Mouse (Mus musculus) lung, postnatal 0 days (tissue): ENCODE data around the gene E4f1. TPM values are rescaled to one million over a fixed set of nuclear protein-coding genes. Genes with fewer than 3 reads are reported as not detected.

Experiments
- ATAC-seq: fragments of 200-750 bp; cut with Nextera tagmentation; 2 replicates; pipeline ENCODE4 v1.8.0; 2017; ENCODE audit warnings: moderate library complexity
- DNase-seq: peaks from one replicate; pipeline ENCODE4 v3.0.0-alpha.2; 2016; ENCODE audit warnings: low spot score
- H3K27ac ChIP-seq: fragments of 300-500 bp; sonication (generic); 2 replicates; pipeline ENCODE4 v1.5.1; 2014; ENCODE audit warnings: antibody characterized with exemption, mild to moderate bottlenecking, low read length, mixed read lengths
- H3K27me3 ChIP-seq: fragments of 300-500 bp; sonication (generic); replicated peaks from 2 replicates; pipeline ENCODE4 v1.6.1; 2014; ENCODE audit warnings: low read length, mixed read lengths; ENCODE audit not compliant: insufficient read depth
- H3K36me3 ChIP-seq: fragments of 300-500 bp; sonication (generic); 2 replicates; pipeline ENCODE4 v1.6.1; 2014; ENCODE audit warnings: low read length, mixed read lengths; ENCODE audit not compliant: insufficient read depth
- H3K4me1 ChIP-seq: fragments of 300-500 bp; sonication (generic); 2 replicates; pipeline ENCODE4 v1.6.1; 2014; ENCODE audit warnings: antibody characterized with exemption, low read depth, low read length, mixed read lengths; ENCODE audit not compliant: insufficient read depth
- H3K4me2 ChIP-seq: fragments of 300-500 bp; sonication (generic); replicated peaks from 2 replicates; pipeline ENCODE4 v1.6.1; 2014; ENCODE audit warnings: low read depth, mild to moderate bottlenecking, low read length, moderate library complexity, mixed read lengths
- H3K4me3 ChIP-seq: fragments of 300-500 bp; sonication (generic); 2 replicates; pipeline ENCODE4 v1.5.1; 2014; ENCODE audit warnings: low read depth, low read length
- H3K9ac ChIP-seq: fragments of 300-500 bp; sonication (generic); replicated peaks from 2 replicates; pipeline ENCODE4 v1.6.1; 2014; ENCODE audit warnings: low read depth, mild to moderate bottlenecking
- H3K9me3 ChIP-seq: fragments of 300-500 bp; sonication (generic); 2 replicates; pipeline ENCODE4 v1.6.1; 2016; ENCODE audit warnings: low read length, mixed read lengths
- CTCF ChIP-seq: IDR thresholded peaks from 2 replicates; pipeline ENCODE4 v1.5.1; 2016; ENCODE audit warnings: antibody characterized with exemption, mild to moderate bottlenecking
- EP300 ChIP-seq: IDR thresholded peaks from 2 replicates; pipeline ENCODE4 v1.6.1; 2016; ENCODE audit warnings: antibody characterized with exemption, mild to moderate bottlenecking, control low read depth
- WGBS: fragments of 180-500 bp; shearing (Covaris S2); extraction: QIAGEN DNeasy Blood & Tissue Kit; methylation state at CpG from one replicate; pipeline ENCODE4 v1.1.7; 2014; 5-methylcytosine and 5-hydroxymethylcytosine counted together
- polyA plus RNA-seq: library from polyadenylated mRNA; unstranded; fragments of >200 nt; fragmentation: Nextera tagmentation; extraction: Ambion mirVana; gene quantifications from 2 replicates; pipeline ENCODE4 v1.2.1, GENCODE M21; 2015

The E4f1 gene
- polyA plus RNA-seq, 1 experiment from 2014 or later, result 15.7 TPM

DNA sequence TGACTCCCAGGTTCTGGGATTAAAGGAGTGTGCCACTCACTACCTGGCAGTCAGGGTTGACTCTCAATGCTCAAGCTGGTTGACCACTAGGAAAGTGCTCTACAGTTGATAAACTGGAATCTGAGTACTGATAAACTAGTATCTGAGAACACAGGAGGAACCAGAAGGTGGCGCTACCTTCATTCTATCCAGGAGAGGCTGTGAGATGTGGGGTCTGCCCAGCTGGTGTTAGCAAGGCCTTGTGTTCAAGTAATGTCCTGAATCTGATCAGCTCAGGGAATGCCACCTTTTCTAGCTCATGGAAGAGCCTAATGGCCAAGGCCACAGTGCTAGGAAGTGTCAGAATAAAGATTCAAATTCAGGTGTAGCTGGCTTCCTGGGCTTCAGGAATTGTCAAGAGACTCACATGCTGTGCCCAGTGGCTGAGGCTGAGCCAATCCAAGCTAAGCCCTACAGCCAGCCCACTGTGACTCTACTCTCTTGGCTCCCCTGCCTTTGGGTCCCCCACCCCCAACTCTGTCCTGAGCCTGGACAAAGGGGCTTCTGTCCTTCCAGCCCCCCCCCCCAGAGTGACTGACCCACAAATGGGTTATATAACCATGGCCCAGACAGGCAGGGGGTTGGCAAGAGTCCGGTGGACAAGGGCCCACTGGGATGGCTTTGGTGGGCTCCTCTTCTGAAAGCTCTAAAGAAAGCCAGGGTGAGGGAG, 24.7 kb upstream of the E4f1 start:
- WGBS, result 40% methylated on average over 2 of the region's 2 CpGs
- peak; percentile 74 for DNase-seq

DNA sequence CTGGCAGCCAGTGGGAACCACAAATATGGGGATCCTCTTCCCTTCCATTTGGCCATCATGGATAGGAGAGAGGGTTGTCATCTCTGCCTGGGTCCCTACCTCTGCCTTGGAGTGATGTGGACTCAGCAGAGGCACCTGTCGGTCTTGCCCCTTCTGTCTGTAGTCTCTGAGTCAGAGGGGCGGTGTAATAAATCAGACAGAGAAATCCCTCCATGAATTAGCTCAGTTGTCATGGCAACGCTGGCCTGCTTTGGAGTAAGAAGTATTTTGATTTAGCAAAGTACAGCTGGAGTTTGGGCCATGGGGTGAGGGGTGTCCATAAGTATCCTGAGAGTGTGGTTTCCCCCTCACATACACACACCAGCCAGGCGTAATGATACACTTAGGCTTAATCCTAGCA, 20.3 kb upstream of the E4f1 start:
- no peaks in the 10 kb centered on the region for H3K36me3 ChIP-seq
- H3K4me3 ChIP-seq, result no peak overlapping the region
- DNase-seq (no peak), ATAC-seq (no peak)
- peaks cover 5% of the 10 kb centered on the region; the same call in 1 of the 2 replicates for H3K4me1 ChIP-seq
- no peak for TF ChIP-seq CTCF
- TF ChIP-seq EP300, result no peak
- H3K27me3 ChIP-seq, result peaks cover 7% of the 10 kb centered on the region; the same call in 1 of the 2 replicates
- no peak overlapping the region for H3K27ac ChIP-seq
- no peaks in the 10 kb centered on the region for H3K9me3 ChIP-seq
- no peak overlapping the region for H3K9ac ChIP-seq
- WGBS, result 69% methylated on average over 4 of the region's 4 CpGs
- no peak overlapping the region for H3K4me2 ChIP-seq

More for the DNA sequence above, 24.7 kb upstream of the E4f1 start:
- 0 out of 2 replicates have a peak, but pooled peaks have one; percentile 53 for ATAC-seq
- no peak overlapping the region for H3K27ac ChIP-seq
- no peaks in the 10 kb centered on the region for H3K27me3 ChIP-seq
- no peak for TF ChIP-seq EP300
- peak; percentile 81 for TF ChIP-seq CTCF
- no peak overlapping the region for H3K9ac ChIP-seq
- no peaks in the 10 kb centered on the region for H3K36me3 ChIP-seq
- H3K4me2 ChIP-seq, result no peak overlapping the region
- H3K4me1 ChIP-seq, result no peaks in the 10 kb centered on the region
- no peaks in the 10 kb centered on the region for H3K9me3 ChIP-seq
- no peak overlapping the region for H3K4me3 ChIP-seq

DNA sequence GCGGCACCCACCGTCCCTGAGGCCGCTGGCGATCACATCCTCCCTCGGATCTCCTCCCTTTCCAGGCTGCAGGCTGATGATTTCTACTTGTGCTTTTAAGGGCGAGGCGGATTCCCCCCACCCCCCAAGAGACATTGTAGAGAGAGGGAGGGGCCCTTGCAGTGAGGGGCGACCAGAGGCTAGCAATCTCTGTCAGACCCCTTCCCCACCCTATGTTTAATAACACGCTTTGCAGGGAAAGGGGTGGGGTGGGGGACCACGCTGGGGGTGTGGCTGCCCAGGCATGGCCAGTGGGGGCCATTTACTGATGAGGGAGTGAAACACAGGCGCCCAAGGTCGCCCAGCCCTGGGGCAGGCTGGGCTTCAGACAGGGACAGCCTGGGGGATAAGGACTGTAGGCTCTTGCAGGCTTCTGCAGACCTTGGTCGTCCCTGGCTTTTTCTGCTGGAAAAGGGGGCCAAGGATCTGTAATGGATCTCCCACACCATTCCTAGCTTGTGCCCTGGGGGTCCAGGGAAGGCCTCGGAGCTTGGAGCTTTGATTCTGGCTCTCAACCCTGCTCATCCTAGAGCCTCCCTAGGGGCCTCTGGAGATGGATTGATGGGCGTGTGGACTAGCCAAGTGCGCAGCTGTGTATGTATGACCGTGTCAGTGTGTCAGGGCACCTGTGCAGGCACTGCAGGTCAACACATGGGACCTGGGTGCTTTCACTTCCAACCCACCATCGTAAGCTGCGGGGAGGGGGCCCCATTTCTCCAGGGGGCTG, 19.3 kb upstream of the E4f1 start:
- 24% methylated on average over 19 of the region's 19 CpGs for WGBS
- no peaks in the 10 kb centered on the region for H3K36me3 ChIP-seq
- H3K27ac ChIP-seq, result no peak overlapping the region
- DNase-seq (no peak), ATAC-seq (no peak)
- TF ChIP-seq CTCF, result no peak
- no peak for TF ChIP-seq EP300
- peak overlapping the region; percentile 99 for H3K4me2 ChIP-seq
- peaks cover 7% of the 10 kb centered on the region; the same call in 1 of the 2 replicates for H3K27me3 ChIP-seq
- peaks cover 5% of the 10 kb centered on the region; the same call in 1 of the 2 replicates for H3K4me1 ChIP-seq
- H3K9ac ChIP-seq, result no peak overlapping the region
- peak overlapping the region; percentile 60 for H3K4me3 ChIP-seq
- no peaks in the 10 kb centered on the region for H3K9me3 ChIP-seq

DNA sequence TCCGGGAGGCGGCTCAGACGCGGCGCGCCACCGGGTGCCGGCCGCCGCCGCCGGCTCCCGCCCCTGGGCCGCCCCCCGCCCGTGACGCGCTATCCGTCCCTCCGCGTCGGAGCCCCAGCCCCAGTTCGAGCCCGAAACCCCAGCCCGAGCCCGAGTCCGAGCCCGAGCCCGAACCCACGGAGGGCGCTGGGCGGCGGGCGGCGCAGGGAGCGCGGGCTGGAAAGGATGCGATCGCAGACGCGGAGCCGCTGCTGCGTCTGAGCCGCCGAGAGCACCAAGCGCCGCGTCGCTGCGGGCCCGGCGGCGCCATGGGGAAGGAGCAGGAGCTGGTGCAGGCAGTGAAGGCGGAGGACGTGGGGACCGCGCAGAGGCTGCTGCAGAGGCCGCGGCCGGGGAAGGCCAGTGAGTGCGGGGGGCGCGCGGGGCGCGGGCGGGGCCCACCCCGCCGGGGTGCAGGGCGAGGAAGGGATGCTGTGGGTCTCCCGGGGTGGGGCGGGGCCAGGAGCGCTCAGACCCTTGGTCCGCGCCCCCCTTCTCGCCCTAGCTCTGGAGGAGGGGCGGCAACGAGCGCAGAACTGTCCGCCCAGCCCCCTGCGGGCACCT, 18.6 kb upstream of the E4f1 start:
- Histone ChIP-seq H3K9ac (0 out of 2 replicates have a peak overlapping the region, but pooled peaks have one; percentile 12), H3K9me3 (no peaks in the 10 kb centered on the region), H3K27ac (no peak overlapping the region), H3K27me3 (peaks cover 7% of the 10 kb centered on the region; the same call in 1 of the 2 replicates), H3K4me1 (peaks cover 5% of the 10 kb centered on the region; the same call in 1 of the 2 replicates), H3K4me3 (peak overlapping the region; percentile 60), H3K36me3 (no peaks in the 10 kb centered on the region), H3K4me2 (peak overlapping the region; percentile 99)
- DNase-seq, result no peak
- peak; percentile 61 for ATAC-seq
- TF ChIP-seq EP300 (no peak), CTCF (no peak)
- WGBS, result 1% methylated on average over 29 of the region's 81 CpGs

DNA sequence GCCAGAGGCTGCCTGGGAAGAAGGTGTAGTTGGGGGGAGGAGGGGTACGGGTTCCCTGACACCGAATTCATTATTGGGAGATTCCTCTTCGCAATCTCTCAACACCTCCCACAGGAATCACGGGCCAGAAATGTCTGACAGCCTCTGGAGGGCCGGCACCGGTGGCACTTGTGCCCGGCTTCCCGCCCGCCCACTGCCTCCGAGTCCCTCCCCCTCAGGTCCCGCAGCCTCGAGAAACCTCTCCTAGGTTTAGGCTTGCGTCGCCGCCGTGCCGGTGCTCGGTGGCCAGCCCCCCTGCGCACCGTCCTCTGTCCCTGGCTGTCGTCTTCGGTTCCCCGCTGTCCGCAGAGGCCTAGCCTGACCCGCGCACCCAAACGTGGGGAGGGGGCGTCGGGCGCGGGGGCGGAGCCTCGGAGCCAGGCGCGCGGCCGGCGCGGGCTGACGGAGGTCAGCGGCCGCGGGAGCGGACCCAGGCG, 18.1 kb upstream of the E4f1 start, which contains the start of gene Caskin1:
Gene Caskin1, plus strand, starts transcription at position 416 of the 476 bp plus-strand sequence.
- TF ChIP-seq CTCF (no peak), EP300 (no peak)
- peak; percentile 65 for ATAC-seq
- no peaks in the 10 kb centered on the region for H3K9me3 ChIP-seq
- H3K4me1 ChIP-seq, result peaks cover 5% of the 10 kb centered on the region; the same call in 1 of the 2 replicates
- H3K4me2 ChIP-seq, result peak within 1 kb of the TSS; percentile 99
- peak; percentile 52 for DNase-seq
- under 1% methylated on average over 25 of the region's 45 CpGs for WGBS
- peak within 1 kb of the TSS; percentile 60 for H3K4me3 ChIP-seq
- H3K27me3 ChIP-seq, result peaks cover 7% of the 10 kb centered on the region; the same call in 1 of the 2 replicates
- no peak within 1 kb of the TSS for H3K27ac ChIP-seq
- 0 out of 2 replicates have a peak within 1 kb of the TSS, but pooled peaks have one; percentile 12 for H3K9ac ChIP-seq
- no peaks in the 10 kb centered on the region for H3K36me3 ChIP-seq
